Mouse (Mus musculus): ENCODE data around the gene Prkaca. TPM values are rescaled to one million over a fixed set of nuclear protein-coding genes. Genes with fewer than 3 reads are reported as not detected.

Gene Prkaca
- polyA plus RNA-seq, 1 experiment from 2014 or later = 101 TPM

GRCm38 (mm10) chr8:83941066-83941677 is 31.6 kb upstream of the Prkaca start:
- no peaks in the 10 kb centered on the region for H3K27me3 ChIP-seq (ENCODE audit: control insufficient read depth, insufficient read depth, low read length)
- ATAC-seq (ENCODE audit: insufficient number of reproducible peaks, insufficient read depth, low FRiP score, low read depth) = no peak
- H3K36me3 ChIP-seq (ENCODE audit: control insufficient read depth, insufficient read depth, low read length) = peaks cover 19% of the 10 kb centered on the region
- H3K4me3 ChIP-seq (ENCODE audit: low read depth, low read length) = no peak overlapping the region
- no peak overlapping the region for H3K27ac ChIP-seq (ENCODE audit: low read length)
- H3K4me2 ChIP-seq (replicated peaks; ENCODE audit: low read depth, low read length) = no peak overlapping the region
- 68% methylated on average over 6 of the region's 6 CpGs for whole genome bisulfite sequencing
- no peaks in the 10 kb centered on the region for H3K9me3 ChIP-seq (ENCODE audit: control insufficient read depth, low read depth, low read length)
- H3K9ac ChIP-seq (replicated peaks; ENCODE audit: low read depth, low read length) = no peak overlapping the region
- H3K4me1 ChIP-seq (ENCODE audit: control insufficient read depth, insufficient read depth, low read length) = no peaks in the 10 kb centered on the region

- Histone ChIP-seq H3K4me1 (ENCODE audit: control insufficient read depth, insufficient read depth, low read length) (no peaks in the 10 kb centered on the region), H3K4me2 (replicated peaks; ENCODE audit: low read depth, low read length) (no peak overlapping the region), H3K4me3 (ENCODE audit: low read depth, low read length) (no peak overlapping the region), H3K9me3 (ENCODE audit: control insufficient read depth, low read depth, low read length) (no peaks in the 10 kb centered on the region), H3K9ac (replicated peaks; ENCODE audit: low read depth, low read length) (no peak overlapping the region), H3K27me3 (ENCODE audit: control insufficient read depth, insufficient read depth, low read length) (no peaks in the 10 kb centered on the region), H3K36me3 (ENCODE audit: control insufficient read depth, insufficient read depth, low read length) (peaks cover 17% of the 10 kb centered on the region), H3K27ac (ENCODE audit: low read length) (no peak overlapping the region)
- 80% methylated on average over 1 of the region's 1 CpGs for WGBS
- no peak for ATAC-seq (ENCODE audit: insufficient number of reproducible peaks, insufficient read depth, low FRiP score, low read depth)
Observed at GRCm38 (mm10) chr8:83942446-83942845, 30.3 kb upstream of the Prkaca start.

GRCm38 (mm10) chr8:83945540-83945939 is 27.3 kb upstream of the Prkaca start:
- Histone ChIP-seq H3K9ac (replicated peaks; ENCODE audit: low read depth, low read length) (no peak overlapping the region), H3K36me3 (ENCODE audit: control insufficient read depth, insufficient read depth, low read length) (no peaks in the 10 kb centered on the region), H3K27ac (ENCODE audit: low read length) (no peak overlapping the region), H3K4me3 (ENCODE audit: low read depth, low read length) (no peak overlapping the region), H3K9me3 (ENCODE audit: control insufficient read depth, low read depth, low read length) (no peaks in the 10 kb centered on the region), H3K27me3 (ENCODE audit: control insufficient read depth, insufficient read depth, low read length) (no peaks in the 10 kb centered on the region), H3K4me2 (replicated peaks; ENCODE audit: low read depth, low read length) (no peak overlapping the region), H3K4me1 (ENCODE audit: control insufficient read depth, insufficient read depth, low read length) (no peaks in the 10 kb centered on the region)
- ATAC-seq (ENCODE audit: insufficient number of reproducible peaks, insufficient read depth, low FRiP score, low read depth) = no peak
- WGBS = 64% methylated on average over 3 of the region's 3 CpGs

- Histone ChIP-seq H3K9ac (replicated peaks; ENCODE audit: low read depth, low read length) (peak overlapping the region; percentile 28; the same call in 1 of the 2 replicates), H3K4me3 (ENCODE audit: low read depth, low read length) (peak overlapping the region; percentile 73), H3K4me1 (ENCODE audit: control insufficient read depth, insufficient read depth, low read length) (peaks cover 12% of the 10 kb centered on the region; the same call in 1 of the 2 replicates), H3K27ac (ENCODE audit: low read length) (no peak overlapping the region), H3K27me3 (ENCODE audit: control insufficient read depth, insufficient read depth, low read length) (no peaks in the 10 kb centered on the region), H3K36me3 (ENCODE audit: control insufficient read depth, insufficient read depth, low read length) (no peaks in the 10 kb centered on the region), H3K9me3 (ENCODE audit: control insufficient read depth, low read depth, low read length) (no peaks in the 10 kb centered on the region), H3K4me2 (replicated peaks; ENCODE audit: low read depth, low read length) (peak overlapping the region; percentile 53)
- under 1% methylated on average over 14 of the region's 14 CpGs for WGBS
- ATAC-seq (ENCODE audit: insufficient number of reproducible peaks, insufficient read depth, low FRiP score, low read depth) = no peak
Observed at GRCm38 (mm10) chr8:83954749-83955105, 18.1 kb upstream of the Prkaca start.

- ATAC-seq (ENCODE audit: insufficient number of reproducible peaks, insufficient read depth, low FRiP score, low read depth) = peak; percentile 99
- Histone ChIP-seq H3K27ac (ENCODE audit: low read length) (no peak within 1 kb of the TSS), H3K4me3 (ENCODE audit: low read depth, low read length) (peak within 1 kb of the TSS; percentile 73), H3K9ac (replicated peaks; ENCODE audit: low read depth, low read length) (peak within 1 kb of the TSS; percentile 39; the same call in 1 of the 2 replicates), H3K9me3 (ENCODE audit: control insufficient read depth, low read depth, low read length) (no peaks in the 10 kb centered on the region), H3K4me1 (ENCODE audit: control insufficient read depth, insufficient read depth, low read length) (peaks cover 12% of the 10 kb centered on the region; the same call in 1 of the 2 replicates), H3K36me3 (ENCODE audit: control insufficient read depth, insufficient read depth, low read length) (no peaks in the 10 kb centered on the region), H3K4me2 (replicated peaks; ENCODE audit: low read depth, low read length) (peak within 1 kb of the TSS; percentile 94), H3K27me3 (ENCODE audit: control insufficient read depth, insufficient read depth, low read length) (no peaks in the 10 kb centered on the region)
- under 1% methylated on average over 75 of the region's 75 CpGs for WGBS
Observed at GRCm38 (mm10) chr8:83955106-83955957, 17.5 kb upstream of the Prkaca start, which contains the start of the genes Gm10644 and Asf1b. Gm10644 (minus strand) TSS chr8:83955205. Asf1b (plus strand) TSS chr8:83955507.

- peak overlapping the region; percentile 94 for H3K4me2 ChIP-seq (replicated peaks; ENCODE audit: low read depth, low read length)
- H3K27me3 ChIP-seq (ENCODE audit: control insufficient read depth, insufficient read depth, low read length) = no peaks in the 10 kb centered on the region
- peaks cover 12% of the 10 kb centered on the region; the same call in 1 of the 2 replicates for H3K4me1 ChIP-seq (ENCODE audit: control insufficient read depth, insufficient read depth, low read length)
- ATAC-seq (ENCODE audit: insufficient number of reproducible peaks, insufficient read depth, low FRiP score, low read depth) = no peak
- H3K36me3 ChIP-seq (ENCODE audit: control insufficient read depth, insufficient read depth, low read length) = no peaks in the 10 kb centered on the region
- no peak overlapping the region for H3K27ac ChIP-seq (ENCODE audit: low read length)
- WGBS = under 1% methylated on average over 15 of the region's 15 CpGs
- peak overlapping the region; percentile 73 for H3K4me3 ChIP-seq (ENCODE audit: low read depth, low read length)
- no peaks in the 10 kb centered on the region for H3K9me3 ChIP-seq (ENCODE audit: control insufficient read depth, low read depth, low read length)
- H3K9ac ChIP-seq (replicated peaks; ENCODE audit: low read depth, low read length) = peak overlapping the region; percentile 39; the same call in 1 of the 2 replicates
Observed at GRCm38 (mm10) chr8:83955958-83956218, 16.9 kb upstream of the Prkaca start.

- peak overlapping the region; percentile 73 for H3K4me3 ChIP-seq (ENCODE audit: low read depth, low read length)
- peak overlapping the region; percentile 94 for H3K4me2 ChIP-seq (replicated peaks; ENCODE audit: low read depth, low read length)
- H3K27ac ChIP-seq (ENCODE audit: low read length) = no peak overlapping the region
- 27% methylated on average over 1 of the region's 1 CpGs for WGBS
- H3K27me3 ChIP-seq (ENCODE audit: control insufficient read depth, insufficient read depth, low read length) = no peaks in the 10 kb centered on the region
- no peaks in the 10 kb centered on the region for H3K9me3 ChIP-seq (ENCODE audit: control insufficient read depth, low read depth, low read length)
- H3K4me1 ChIP-seq (ENCODE audit: control insufficient read depth, insufficient read depth, low read length) = peaks cover 12% of the 10 kb centered on the region; the same call in 1 of the 2 replicates
- no peak for ATAC-seq (ENCODE audit: insufficient number of reproducible peaks, insufficient read depth, low FRiP score, low read depth)
- no peak overlapping the region; the same call in 1 of the 2 replicates for H3K9ac ChIP-seq (replicated peaks; ENCODE audit: low read depth, low read length)
- H3K36me3 ChIP-seq (ENCODE audit: control insufficient read depth, insufficient read depth, low read length) = no peaks in the 10 kb centered on the region
Observed at GRCm38 (mm10) chr8:83956789-83957188, 16.0 kb upstream of the Prkaca start.

GRCm38 (mm10) chr8:83964015-83964765 is 8.6 kb upstream of the Prkaca start:
- Histone ChIP-seq H3K27ac (ENCODE audit: low read length) (no peak overlapping the region), H3K4me2 (replicated peaks; ENCODE audit: low read depth, low read length) (no peak overlapping the region), H3K4me1 (ENCODE audit: control insufficient read depth, insufficient read depth, low read length) (no peaks in the 10 kb centered on the region), H3K4me3 (ENCODE audit: low read depth, low read length) (no peak overlapping the region), H3K9ac (replicated peaks; ENCODE audit: low read depth, low read length) (no peak overlapping the region), H3K36me3 (ENCODE audit: control insufficient read depth, insufficient read depth, low read length) (peaks cover 7% of the 10 kb centered on the region; the same call in 1 of the 2 replicates), H3K27me3 (ENCODE audit: control insufficient read depth, insufficient read depth, low read length) (no peaks in the 10 kb centered on the region), H3K9me3 (ENCODE audit: control insufficient read depth, low read depth, low read length) (no peaks in the 10 kb centered on the region)
- 85% methylated on average over 5 of the region's 5 CpGs for WGBS
- no peak for ATAC-seq (ENCODE audit: insufficient number of reproducible peaks, insufficient read depth, low FRiP score, low read depth)
